Mouse (Mus musculus) telencephalon, adult 2 months (tissue): Measurements from ENCODE around the gene Lemd1.
"Not testable (repeated sequence)": the region's sequence is repeated elsewhere in the genome, so short reads cannot be mapped to it uniquely, and the experiment has no call there.

Source experiments
- DNase-seq: peaks from one replicate; pipeline ENCODE4 v3.0.0-alpha.2; 2011; ENCODE audit warnings: low read depth, low spot score

Gene Lemd1

DNA sequence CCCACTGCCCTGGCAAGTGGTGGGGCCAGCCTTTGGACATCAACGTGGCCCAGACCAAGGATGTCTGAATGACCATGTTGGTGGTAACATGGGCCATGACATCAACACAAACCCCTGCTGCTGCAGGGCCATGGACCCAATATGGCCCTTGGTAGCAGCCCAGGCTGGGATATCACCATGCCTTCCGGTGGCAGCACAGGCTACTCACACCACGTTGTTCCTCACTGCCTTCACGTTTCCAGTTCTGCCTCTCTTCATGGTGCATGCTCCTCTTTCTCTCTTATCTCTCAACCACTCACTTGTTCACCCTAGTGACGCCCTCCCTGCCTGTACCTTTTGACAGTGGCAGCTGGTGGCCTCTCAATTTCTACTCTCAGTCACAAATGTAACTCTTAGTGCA, 53.8 kb downstream of the Lemd1 start:
- DNase-seq, result no peak

DNA sequence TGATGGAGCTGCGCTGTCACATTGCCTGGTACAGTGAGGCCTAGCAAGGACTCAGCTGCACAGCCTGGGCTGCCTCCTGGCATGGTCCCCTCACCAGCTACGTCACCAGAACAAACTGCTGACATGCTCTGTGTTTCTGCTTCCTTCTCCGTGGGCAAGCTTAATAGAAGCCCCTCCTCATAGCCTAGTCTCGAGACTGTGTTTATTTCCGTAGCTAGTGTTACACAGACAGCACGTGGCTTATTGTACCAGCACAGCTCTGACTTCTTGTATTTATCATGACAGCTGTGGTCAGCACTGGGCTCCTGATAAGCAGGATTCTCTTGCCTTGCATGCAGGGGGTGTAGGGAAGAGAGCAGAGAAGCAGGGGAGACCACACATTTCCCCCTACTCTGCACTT, 54.9 kb downstream of the Lemd1 start:
- no peak for DNase-seq

DNA sequence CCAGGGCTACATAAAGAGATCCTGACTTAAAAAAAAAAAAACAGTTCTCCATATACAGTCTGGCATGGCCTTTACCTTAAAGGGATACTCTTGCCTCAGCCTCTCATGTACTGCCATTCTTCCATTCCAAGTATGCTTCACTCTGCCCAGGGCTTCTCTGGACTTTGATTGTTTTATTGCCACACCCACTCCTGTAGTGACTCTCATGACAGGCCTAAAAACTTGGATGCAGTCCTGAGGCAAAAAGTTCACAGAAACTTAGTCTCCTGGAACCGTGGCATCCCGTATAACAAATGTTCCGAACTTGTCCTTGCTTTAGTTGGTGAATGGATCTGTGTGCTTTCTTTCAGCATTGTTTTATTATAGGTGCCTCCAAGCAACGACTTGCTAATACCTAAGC, 55.4 kb downstream of the Lemd1 start:
- no peak for DNase-seq

DNA sequence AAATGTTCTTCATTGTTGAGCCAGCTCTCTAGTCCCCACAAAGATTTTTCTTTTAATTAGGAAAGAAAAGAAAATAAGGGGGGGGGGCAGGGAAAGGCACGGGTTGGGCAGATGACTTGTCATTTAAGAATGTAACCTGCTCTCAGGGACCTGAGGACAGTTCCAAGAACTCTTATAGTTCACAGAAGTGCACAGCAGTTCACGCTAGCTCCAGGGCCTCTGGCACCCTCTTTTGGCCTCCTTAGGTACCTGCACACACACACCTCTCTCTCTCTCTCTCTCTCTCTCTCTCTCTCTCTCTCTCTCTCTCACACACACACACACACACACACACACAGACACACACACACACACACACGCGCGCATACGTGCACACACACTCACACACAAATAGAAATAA, 63.2 kb downstream of the Lemd1 start:
- no peak for DNase-seq

DNA sequence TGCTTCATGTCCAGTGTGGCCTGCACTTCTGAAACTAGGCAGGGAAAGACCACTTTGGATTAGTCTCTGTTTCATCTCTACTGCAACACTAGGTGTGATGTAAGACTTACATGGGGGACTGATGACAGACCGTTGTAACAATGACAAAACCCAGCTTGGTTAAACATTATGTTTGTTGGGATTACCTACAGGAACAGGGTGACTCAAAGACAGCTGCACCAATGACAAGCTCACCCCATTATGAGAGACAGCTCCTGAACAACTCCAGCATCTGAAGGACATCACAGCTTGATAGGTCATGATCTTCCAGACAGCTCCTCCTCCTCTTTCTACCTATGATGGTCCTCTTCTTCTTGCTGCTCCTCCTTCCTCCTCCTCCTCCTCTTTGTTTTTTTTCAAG, 69.1 kb downstream of the Lemd1 start:
- DNase-seq, result no peak

DNA sequence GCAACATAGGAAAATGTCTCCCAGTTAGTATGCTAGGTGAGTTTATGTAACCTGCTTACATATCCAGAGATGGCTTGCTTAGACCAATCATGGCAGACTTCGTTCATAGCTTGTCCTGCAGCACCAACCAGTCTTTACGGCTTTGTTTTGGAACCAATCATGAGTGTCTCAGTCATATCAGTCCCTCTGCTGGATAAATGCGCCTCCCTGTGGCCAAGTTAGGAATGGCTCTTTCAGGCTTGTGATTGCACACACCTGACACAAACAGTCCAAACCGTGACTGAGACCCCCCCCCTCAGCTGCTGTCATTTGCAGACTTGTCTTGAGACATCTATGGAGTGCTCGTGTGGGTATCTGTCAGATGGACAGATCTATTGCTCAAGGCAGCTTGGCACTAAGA, 69.8 kb downstream of the Lemd1 start:
- DNase-seq, result no peak

DNA sequence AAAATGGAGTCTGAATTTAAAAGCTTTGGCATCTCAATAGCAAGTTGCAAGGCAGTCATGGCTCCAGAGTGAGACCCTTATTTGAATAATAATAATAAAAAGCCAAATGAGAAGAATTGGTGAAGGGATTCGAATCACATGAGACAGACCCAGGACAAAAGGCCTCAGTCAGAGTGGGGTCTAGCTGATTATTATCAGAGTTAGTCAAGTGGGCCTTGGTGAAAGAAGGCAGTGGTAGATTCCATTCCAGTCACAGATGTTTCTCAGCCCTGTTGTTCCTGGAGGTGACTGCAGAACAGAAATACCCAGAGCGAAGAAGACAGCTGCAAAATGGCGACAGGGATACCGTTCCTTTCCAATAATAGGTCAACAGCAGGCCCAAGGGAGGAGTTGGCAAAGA, 72.4 kb downstream of the Lemd1 start:
- no peak for DNase-seq

DNA sequence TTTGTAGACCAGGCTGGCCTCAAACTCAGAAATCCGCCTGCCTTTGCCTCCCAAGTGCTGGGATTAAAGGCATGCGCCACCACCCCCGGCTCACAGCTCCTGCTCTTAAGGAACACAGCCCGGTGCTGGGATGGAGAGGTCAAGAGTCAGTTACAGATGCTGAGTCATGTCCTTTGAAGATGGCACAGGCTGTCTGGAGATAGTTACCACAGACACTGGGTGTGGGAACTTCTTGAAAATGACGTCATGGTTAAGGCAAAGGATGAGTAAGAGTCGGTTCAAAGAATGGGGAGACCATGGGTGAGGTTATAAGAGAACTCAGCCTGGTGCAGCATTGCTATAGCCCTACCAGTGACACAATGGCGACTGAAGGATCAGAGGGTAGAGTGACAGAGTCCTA, 73.3 kb downstream of the Lemd1 start:
- DNase-seq, result no peak

DNA sequence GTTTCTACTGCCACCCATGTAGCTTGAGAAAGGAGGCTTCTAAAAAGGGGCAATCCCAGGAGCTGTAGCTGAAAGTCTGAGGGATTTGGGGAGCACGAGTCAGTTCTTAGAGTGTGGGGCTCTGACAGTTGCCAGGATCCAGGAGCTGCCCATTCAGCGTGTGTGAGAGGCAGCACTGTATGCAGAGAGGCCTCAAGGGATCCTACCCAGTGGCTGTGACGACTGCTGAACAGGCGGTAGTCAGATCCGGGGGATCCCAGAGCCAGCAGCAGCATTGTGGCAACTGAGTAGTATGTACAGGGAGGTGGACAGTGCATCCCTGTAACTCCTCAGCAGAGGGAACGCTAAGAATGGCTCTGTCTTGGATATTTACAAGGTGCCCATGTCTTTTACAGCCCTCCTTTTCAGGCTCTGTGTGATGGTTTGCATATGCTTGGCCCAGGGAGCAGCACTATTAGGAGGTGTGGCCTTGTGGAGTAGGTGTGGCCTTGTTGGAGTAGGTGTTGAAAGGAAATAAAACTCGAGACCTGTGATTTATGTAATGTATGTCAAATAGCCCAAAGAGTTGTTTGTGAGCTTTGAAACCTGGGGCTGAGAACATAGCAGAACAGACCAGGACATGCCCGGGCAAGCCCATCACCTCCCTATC, 74.1 kb downstream of the Lemd1 start:
- no peak for DNase-seq

DNA sequence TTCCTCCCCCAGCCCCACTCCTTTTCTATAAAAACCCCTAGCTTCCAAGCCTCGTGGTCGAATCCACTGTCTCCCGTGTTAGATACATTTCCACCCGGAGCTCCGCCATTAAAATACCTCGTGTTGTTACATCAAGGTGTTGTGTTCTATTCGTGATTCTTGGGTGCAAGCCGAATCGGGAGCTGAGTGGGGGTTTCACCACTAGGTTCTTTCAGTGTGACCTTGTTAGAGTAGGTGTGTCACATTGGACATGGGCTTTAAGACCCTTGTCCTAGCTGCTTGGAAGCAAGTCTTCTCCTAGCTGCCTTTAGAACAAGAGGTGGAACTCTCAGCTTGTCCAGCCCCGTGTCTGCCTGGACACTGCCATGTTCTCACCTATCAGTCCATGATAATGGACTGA, 74.7 kb downstream of the Lemd1 start:
- DNase-seq, result no peak

DNA sequence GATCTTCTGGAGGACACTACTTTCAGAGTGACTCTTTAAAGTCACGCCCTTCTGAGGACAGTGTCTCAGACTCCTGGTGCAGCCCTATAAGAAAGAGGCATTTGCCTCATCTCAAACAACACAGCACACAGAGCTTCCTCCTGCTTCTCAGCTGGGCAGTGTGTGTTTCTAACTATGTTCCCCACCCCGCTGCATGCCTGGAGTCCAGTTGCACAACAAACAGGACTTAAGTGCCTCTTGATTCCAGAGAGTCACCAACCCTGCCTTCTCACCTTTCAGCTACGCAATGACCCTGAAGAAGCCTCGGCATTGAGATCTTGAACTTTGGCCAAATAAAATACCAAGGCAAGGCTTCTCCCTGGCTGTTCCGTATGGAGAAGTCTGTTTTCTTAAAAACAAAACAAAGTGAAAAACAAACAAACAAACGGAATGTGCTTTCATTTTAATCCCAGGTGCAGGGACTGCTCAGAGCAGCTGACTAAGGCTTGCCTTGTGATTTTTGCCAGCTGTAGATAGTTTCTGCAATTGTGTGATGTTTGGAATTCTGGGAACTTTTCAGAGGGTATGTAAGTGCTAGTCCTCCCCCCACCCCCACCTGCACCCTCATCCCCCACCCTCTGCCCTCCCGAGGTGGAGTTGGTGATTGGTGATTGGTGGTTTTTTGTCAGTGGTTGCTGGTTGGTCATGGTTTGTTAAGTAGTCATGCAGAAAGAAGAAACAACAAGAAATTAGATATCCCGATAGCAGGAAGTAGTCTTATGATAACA, 75.7 kb downstream of the Lemd1 start:
- DNase-seq, result no peak

DNA sequence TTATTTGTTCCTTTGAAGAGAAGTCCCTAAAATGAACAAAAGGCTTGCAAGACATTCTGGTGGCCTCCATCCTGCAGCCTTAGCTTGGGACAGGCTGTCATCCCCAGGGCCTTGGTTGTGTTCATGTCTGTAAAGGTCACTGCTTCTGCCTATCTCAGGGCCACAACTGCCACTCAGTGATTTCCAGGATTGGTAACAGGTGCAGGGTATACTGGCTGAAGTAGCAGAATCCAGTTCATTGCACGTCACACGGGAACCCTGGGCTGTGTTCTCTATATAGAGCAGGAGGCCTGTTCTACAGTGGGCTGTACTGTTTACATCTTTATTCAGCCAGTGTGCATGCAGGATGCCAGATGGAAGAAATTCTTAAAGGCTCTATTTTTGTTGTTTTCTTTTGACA, 76.7 kb downstream of the Lemd1 start:
- DNase-seq, result no peak

DNA sequence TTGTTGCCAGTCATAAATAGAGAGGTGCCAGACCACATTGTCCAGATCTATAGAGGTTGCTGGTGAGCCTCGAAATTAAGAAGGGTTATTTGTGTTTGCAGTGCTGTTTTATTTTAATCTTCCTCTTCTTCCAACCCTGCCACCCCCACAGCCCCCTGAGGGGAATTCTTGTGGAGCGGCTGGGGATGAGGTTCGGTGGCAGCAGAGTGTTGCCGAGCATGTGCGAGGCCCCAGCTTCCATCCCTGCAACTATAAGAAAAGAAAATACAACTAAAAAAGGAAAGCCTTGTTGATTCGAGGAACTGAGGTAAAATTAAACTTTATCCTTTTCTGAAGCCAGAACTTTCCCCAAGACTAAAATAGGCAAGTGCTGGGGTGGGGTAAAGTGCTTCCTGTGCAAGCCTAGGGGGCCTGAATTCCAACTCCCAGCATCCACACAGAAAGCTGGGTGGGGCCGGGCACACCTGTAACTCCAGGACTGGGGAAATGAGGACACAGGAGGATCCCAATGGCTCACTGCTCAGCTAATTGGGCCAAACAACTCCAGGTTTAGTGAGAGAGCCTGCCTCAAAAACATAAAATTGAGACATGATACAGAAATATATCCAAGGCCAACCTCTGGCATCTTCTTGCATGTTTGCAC, 77.3 kb downstream of the Lemd1 start:
- peak; percentile 39 for DNase-seq

DNA sequence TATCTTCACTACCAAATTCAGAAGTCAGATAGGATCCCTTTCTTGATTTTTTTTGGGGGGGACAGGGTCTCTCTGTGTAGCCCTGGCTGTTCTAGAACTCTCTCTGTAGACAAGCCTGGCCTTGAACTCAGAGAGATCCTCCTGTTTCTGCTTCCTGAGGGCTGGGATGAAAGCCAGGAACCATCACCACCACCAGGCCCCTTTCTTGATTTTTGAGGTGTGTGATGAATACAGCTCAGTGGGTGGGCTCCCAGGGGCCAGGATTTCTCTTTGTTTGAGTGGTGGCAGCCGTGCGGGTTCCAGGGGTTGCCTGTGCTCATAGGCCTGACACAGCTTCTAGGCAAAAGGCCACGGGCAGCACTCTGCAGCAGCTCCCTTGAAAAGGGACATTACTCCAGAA, 80.0 kb downstream of the Lemd1 start:
- DNase-seq, result no peak

DNA sequence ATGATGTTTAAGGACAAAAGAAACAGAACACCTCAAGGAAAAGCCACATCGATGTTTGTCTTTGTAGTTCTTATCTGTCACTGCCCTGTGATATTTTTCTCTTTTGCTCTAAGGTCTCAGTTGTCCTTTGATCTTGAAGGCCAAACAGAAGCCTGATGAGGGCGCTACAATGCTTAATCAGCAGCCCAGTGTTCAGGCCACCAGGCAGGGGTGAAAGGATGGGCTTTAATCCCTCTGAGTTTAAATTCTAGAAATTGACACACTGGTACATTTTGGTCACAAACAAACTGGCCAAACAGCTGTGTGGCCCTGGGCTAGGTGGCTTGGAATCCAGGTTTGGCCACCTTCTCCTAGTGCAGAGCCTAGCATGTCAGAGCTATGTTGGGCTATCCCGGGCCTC, 85.5 kb downstream of the Lemd1 start:
- DNase-seq, result no peak

DNA sequence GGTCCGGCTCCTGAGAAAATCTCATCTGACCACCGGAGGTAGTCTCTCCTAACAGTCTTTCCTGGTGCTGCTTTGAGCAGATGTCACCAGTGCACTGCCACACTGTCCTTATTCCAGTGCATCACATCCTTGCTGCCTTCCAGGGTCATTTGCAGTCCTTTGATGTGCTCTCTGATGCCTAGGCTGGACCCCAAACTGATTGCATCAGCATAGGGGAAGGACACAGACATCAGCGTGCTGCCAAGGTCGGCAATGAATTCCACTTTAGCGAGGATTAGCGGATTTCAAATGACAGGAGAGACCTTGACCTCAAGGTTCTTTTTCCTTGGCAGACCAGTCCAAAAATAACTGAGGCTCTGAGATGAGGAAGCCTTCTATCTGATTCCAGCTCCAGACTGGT, 85.9 kb downstream of the Lemd1 start:
- no peak for DNase-seq

DNA sequence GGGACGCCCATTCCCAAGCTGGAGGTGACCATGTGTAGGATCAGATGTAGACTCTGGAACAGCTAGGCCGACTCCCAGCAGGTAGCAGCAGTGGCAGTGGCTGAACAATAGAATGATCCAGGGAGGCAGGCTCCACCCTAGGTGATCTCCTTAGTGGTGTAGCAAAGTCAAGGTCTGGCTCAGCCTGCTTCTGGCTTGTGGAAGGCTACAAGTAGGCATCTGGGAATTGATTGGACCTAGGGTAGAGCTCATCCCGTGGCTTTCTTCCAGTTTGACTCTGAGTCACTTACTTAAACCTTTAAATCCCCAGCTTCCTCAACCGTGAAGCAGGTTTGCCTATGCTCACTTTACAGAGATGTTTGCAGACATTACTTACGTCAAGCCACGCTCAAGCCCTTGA, 89.4 kb downstream of the Lemd1 start:
- DNase-seq, result not testable (repeated sequence)

DNA sequence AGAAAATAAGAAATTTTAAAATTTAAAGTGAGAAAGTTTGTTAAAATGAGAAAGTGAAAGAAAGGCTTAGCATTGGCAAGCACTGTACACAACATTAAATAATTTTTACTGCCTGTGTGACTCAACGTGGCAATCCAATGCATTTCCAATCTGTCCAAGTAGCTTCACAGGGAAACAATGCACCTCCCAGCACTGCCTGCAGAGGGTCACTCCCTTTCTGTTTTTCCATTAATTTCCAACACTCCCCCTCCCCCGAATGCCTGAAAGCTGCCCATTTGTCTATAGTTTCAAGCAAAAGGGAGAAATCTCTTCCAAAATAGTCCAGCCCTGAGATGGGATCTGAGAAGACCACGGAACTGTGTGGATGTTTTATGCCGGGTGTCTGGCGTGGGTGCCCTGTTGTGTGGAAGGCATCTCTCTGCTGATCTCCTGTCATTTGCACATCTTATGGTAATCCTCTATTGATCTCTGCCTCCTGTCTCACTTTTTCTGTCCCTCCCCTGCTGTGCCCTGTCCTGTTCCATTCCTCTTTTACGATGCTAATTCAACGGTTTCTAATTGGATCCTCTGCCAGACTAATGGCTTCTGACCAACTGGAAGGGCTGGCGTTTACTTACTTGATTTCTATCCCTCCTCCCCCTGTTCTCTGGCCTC, 90.4 kb downstream of the Lemd1 start:
- no peak for DNase-seq

DNA sequence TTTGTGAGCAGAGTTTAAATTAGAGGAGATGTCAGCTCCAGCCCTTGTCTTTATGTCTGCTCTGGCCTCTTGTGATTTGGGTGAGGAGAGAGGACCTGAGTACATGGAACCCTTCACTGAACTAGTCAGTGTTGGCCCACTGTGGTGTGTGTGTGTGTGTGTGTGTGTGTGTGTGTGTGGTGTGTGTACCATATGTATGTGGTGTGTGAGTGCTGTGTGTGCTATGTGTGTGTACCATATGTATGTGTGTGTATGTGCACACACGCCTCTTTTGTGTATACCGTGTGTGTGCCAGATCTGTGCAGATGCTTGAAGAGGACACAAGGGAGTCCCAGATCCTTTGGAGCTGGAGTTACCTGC, 90.9 kb downstream of the Lemd1 start:
- no peak for DNase-seq

DNA sequence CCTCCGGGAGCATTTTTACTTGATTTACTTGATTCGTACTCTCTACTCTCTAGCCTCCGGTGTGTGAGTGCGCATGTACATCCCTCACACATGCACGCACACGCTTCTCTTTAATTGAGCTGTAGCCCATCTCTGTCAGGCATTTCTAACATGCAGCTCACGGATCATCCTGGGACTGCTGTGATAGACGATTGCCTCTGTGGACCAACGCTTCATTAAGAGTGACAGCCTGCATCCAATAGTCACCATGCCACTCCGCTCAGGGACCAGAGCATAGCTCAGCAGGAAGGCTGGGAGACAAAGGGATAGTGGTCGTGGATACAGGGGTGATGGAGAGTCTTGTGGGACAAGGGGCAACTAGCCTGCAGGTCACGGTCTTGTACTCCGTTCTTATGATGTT, 91.8 kb downstream of the Lemd1 start:
- DNase-seq, result no peak

DNA sequence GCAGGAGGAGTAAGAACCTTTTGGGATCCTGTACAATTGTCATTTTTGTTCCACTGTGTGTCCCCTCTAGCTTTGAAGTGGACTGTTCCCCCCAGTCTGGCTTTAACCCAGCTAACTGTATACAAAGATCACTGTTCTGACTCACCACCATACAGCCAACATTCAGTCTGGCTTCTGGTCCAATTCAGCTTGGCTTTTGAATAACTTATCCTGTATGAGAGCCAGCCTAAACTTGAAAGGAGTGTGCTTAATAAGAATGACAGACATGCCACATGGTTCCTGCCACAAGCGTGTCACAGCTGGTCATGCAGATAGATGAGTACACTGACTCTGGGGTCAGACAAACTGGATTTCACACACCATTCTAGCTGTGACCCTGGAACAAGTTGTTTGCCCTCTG, 95.5 kb downstream of the Lemd1 start:
- DNase-seq, result no peak

DNA sequence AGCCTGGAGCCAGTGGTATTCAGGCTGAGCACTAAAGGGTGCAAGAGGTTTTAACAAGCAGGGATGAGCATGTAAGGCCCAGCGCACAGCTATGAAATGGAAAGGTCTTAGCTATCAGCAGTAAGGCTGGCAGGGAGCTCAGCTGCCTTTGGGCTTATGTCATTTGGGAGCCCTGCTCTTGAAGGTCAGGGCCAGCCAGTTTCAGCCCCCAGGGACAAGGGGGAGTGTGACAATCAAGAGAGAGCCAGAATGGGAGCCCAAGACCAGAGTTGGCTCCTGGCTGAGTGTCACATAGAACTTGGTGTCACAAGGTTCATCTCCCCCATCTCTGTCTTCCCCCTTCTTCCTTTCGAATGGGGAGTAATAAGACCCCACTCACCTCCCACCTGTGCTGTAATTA, 96.2 kb downstream of the Lemd1 start:
- DNase-seq, result no peak

DNA sequence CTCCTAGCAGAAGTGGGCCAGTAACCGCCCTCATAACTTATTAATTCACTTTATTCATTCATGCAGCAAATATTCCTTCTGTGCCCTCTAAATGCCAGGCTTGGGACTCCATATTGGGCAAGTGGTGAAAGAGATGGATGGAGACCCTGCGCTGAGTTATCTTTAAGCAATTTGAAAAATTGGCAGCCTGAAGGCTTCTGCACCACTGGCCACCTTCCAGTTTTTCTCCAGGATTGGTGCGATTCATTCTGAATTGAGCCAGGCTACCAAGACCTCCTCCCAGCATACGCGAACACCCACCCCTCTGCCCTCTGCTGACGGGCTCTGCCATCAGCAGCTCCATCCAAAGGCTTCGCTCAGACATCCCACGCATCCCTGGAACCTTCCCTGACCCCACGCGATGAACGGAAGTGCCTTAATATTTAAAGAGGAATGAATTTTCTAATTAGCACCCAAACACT, 96.8 kb downstream of the Lemd1 start:
- no peak for DNase-seq
